Mouse (Mus musculus): ENCODE data around the gene E330021D16Rik. TPM values are rescaled to one million over a fixed set of nuclear protein-coding genes. Genes with fewer than 3 reads are reported as not detected.

Gene E330021D16Rik
- polyA plus RNA-seq, 1 experiment: not detected

DNA sequence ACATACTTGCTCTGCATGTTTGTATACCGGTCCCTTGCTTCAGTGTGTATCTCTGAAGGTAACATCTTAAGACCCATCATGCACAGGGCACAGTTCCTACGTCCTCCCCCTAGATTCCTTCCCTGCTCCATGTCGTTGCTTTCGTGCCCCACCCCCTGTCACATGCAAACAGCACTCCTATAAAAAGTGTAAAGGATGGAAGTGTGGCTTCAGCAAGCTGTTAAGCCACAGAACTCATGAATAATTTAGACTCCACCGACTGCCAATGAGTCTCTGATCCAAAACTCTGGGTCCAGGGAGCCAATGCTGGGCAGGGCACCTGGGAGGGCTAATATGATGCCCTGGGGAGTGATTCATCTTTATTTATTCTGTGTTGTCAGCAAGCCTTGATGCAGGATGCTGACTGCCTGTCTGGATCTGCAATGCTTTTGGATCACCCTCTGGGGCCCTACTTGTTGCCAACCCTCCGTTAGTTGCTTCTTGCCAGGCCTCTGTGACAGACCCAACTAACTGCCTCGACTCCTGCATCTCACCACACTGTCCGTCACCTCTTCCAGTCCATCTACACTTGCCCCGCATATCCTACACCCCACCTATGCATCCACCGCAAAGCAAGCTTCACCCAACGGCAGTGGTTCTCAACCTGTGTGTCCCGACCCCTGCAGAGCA, 50.8 kb downstream of the E330021D16Rik start:
- H3K27ac ChIP-seq (ENCODE audit: control insufficient read depth, insufficient read depth, low read depth, low read length, poor library complexity): no peak overlapping the region
- TF ChIP-seq POLR2A (IDR thresholded peaks at IDR 0.05; ENCODE audit: borderline replicate concordance, control insufficient read depth, low read depth, low read length): no peak
- TF ChIP-seq CTCF (IDR thresholded peaks at IDR 0.05; ENCODE audit: control insufficient read depth, insufficient read depth, low read length): no peak
- 73% methylated on average over 12 of the region's 12 CpGs for WGBS
- H3K4me3 ChIP-seq (replicated peaks; ENCODE audit: control insufficient read depth, low read depth, low read length): no peak overlapping the region
- no peaks in the 10 kb centered on the region for H3K4me1 ChIP-seq (ENCODE audit: control insufficient read depth, insufficient read depth, low read length)

DNA sequence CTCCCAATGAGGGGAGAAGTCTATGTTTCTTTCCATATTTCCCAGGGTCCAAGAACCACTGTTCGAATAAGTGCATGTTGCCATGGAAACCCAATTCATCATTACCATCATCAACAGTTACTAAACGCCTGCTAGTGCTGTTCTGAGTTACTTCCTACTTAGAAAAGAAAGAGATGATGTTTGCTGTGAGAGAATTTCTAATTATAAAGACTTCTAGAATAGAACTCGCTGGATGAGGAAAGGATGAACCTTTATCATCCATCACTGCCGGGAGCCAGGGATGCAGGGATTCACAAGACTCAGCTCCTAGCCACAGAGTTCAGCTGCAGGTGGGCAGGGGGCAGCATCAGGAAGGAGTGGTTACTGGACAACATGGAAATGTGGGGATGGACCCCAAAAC, 51.4 kb downstream of the E330021D16Rik start:
- Histone ChIP-seq H3K27ac (ENCODE audit: control insufficient read depth, insufficient read depth, low read depth, low read length, poor library complexity) (no peak overlapping the region), H3K4me3 (replicated peaks; ENCODE audit: control insufficient read depth, low read depth, low read length) (no peak overlapping the region), H3K4me1 (ENCODE audit: control insufficient read depth, insufficient read depth, low read length) (no peaks in the 10 kb centered on the region)
- 69% methylated on average over 4 of the region's 4 CpGs for WGBS
- no peak for TF ChIP-seq CTCF (IDR thresholded peaks at IDR 0.05; ENCODE audit: control insufficient read depth, insufficient read depth, low read length)
- TF ChIP-seq POLR2A (IDR thresholded peaks at IDR 0.05; ENCODE audit: borderline replicate concordance, control insufficient read depth, low read depth, low read length): no peak

DNA sequence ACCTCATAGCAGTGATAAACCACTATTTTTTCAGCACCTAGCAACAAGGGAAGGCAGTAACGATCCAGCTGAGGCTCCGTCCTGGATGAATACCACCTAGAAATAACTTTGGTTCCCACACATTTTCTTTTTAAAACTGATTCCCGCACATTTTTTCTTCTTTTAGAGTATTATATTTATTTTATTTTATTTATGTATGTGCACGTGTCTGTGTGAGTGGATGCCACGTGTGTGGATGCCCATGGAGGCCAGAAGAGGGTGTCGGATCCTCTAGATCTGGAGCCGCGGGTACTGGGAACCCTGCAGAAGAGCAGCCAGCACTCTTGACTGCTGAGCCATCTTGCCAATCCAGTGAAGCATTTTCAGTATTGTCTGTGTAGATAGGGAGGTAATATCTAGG, 52.1 kb downstream of the E330021D16Rik start:
- TF ChIP-seq CTCF (IDR thresholded peaks at IDR 0.05; ENCODE audit: control insufficient read depth, insufficient read depth, low read length) (no peak), POLR2A (IDR thresholded peaks at IDR 0.05; ENCODE audit: borderline replicate concordance, control insufficient read depth, low read depth, low read length) (no peak)
- Histone ChIP-seq H3K27ac (ENCODE audit: control insufficient read depth, insufficient read depth, low read depth, low read length, poor library complexity) (no peak overlapping the region), H3K4me3 (replicated peaks; ENCODE audit: control insufficient read depth, low read depth, low read length) (no peak overlapping the region), H3K4me1 (ENCODE audit: control insufficient read depth, insufficient read depth, low read length) (no peaks in the 10 kb centered on the region)
- WGBS: 82% methylated on average over 8 of the region's 8 CpGs

DNA sequence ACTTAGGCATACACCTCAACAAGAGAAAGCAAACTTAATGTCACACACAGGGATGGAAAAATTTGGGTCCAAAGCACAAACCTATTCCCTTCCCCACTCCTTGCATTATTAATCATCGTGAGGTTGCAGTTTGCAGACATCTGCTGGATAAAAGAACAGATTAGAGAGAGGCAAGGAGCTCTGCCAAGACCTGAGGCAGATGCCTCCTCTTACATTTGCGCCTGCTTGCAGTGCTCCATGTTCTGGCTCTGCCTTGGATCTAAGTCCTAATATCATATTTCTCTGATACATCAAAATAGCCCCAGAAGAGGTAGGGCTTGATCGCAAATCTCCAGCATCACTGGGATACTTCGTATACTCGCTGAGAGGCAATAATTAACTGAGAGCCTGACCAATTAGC, 56.9 kb downstream of the E330021D16Rik start:
- WGBS: 83% methylated on average over 5 of the region's 5 CpGs
- no peak for TF ChIP-seq POLR2A (IDR thresholded peaks at IDR 0.05; ENCODE audit: borderline replicate concordance, control insufficient read depth, low read depth, low read length)
- TF ChIP-seq CTCF (IDR thresholded peaks at IDR 0.05; ENCODE audit: control insufficient read depth, insufficient read depth, low read length): no peak
- Histone ChIP-seq H3K27ac (ENCODE audit: control insufficient read depth, insufficient read depth, low read depth, low read length, poor library complexity) (no peak overlapping the region), H3K4me3 (replicated peaks; ENCODE audit: control insufficient read depth, low read depth, low read length) (no peak overlapping the region), H3K4me1 (ENCODE audit: control insufficient read depth, insufficient read depth, low read length) (no peaks in the 10 kb centered on the region)

DNA sequence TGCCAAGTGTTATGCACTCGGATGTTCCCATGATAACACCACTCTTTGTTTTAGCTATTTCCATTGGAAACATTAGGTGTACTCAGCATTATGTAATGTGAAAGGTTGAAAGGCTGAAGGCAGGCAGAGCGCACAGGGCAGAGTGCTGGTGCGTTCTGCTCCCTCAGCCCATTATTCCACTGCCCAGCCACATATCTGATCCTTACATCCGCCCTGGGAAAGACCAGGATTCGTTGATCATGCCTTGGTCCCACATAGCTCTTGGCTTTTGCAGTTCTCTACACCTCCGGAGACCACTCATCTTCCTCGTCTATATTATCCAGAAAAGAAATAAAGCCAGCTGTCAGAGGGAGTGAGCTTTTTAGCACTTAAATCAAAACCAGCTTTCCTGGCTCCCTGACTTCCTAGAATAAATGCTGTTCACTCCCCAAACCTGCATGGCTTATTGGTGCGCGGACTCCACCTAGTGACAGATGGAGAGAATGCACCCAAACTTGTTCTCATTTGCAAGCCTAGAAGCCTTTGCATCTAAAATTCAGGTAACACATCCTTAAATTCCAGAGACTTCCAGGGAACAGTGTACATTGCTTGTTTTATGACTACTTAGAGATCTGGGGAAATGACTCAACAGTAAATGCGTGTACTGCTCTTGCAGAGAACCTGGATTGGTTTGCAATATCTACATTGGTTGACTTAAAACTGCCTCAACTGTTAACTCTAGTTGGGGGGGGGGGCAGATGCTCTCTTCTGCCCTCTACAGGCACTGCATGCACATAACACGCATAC, 61.8 kb downstream of the E330021D16Rik start:
- 39% methylated on average over 11 of the region's 11 CpGs for WGBS
- no peak overlapping the region for H3K27ac ChIP-seq (ENCODE audit: control insufficient read depth, insufficient read depth, low read depth, low read length, poor library complexity)
- TF ChIP-seq CTCF (IDR thresholded peaks at IDR 0.05; ENCODE audit: control insufficient read depth, insufficient read depth, low read length): no peak
- no peak for TF ChIP-seq POLR2A (IDR thresholded peaks at IDR 0.05; ENCODE audit: borderline replicate concordance, control insufficient read depth, low read depth, low read length)
- H3K4me1 ChIP-seq (ENCODE audit: control insufficient read depth, insufficient read depth, low read length): no peaks in the 10 kb centered on the region
- H3K4me3 ChIP-seq (replicated peaks; ENCODE audit: control insufficient read depth, low read depth, low read length): no peak overlapping the region

Other genes starting within 250 kb of the E330021D16Rik start
- gene Grin2b, start 242.1 kb downstream of the E330021D16Rik start, polyA plus RNA-seq (2011; ENCODE audit: insufficient read depth, insufficient read length, low replicate concordance, missing spikeins): 0.10 TPM in 1 of 2 replicates, not detected in the other
- not detected in 2 replicates for gene Gm8994, start 88.0 kb downstream of the E330021D16Rik start, polyA plus RNA-seq (2011; ENCODE audit: insufficient read depth, insufficient read length, low replicate concordance, missing spikeins)
- gene Atf7ip, start 90.6 kb upstream of the E330021D16Rik start, polyA plus RNA-seq (2011; ENCODE audit: insufficient read depth, insufficient read length, low replicate concordance, missing spikeins): 39.2 and 53.1 TPM in 2 replicates
- 21.1 and 70.1 TPM in 2 replicates for gene Plbd1, start 246.4 kb upstream of the E330021D16Rik start, polyA plus RNA-seq (2011; ENCODE audit: insufficient read depth, insufficient read length, low replicate concordance, missing spikeins)

Measured in bone marrow, adult 2 months (tissue).